Mouse (Mus musculus): ENCODE measurements around the gene Smc3. TPM values are rescaled to one million over a fixed set of nuclear protein-coding genes. Genes with fewer than 3 reads are reported as not detected.

Gene Smc3
- total RNA-seq (2023): 10 to 100 TPM; 40.6 to 41.6 TPM

GRCm38 (mm10) chr19:53599757-53600539, at the start of gene Smc3:
Gene Smc3 (plus strand): TSS chr19:53600398.

GRCm38 (mm10) chr19:53588968-53589367, 11.2 kb upstream of the Smc3 start, which contains the start of gene Nutf2-ps1:
Gene Nutf2-ps1 (minus strand): TSS chr19:53589068.

GRCm38 (mm10) chr19:53676718-53677634, 76.8 kb downstream of the Smc3 start, which contains the start of gene Rbm20:
Gene Rbm20 (plus strand): TSS chr19:53677306.

Other genes with a start within 250 kb of the Smc3 start
- gene Gm10197, start 228.6 kb upstream of the Smc3 start, total RNA-seq (2023): not detected
- gene Smndc1, start 209.8 kb upstream of the Smc3 start, total RNA-seq (2023): 10 to 100 TPM; 76.4 to 82.1 TPM
- 10 to 100 TPM; 50.3 to 74.5 TPM for gene Dusp5, start 71.3 kb upstream of the Smc3 start, total RNA-seq (2023)
- 10 to 100 TPM; 11.3 to 22.9 TPM for gene Nutf2-ps1, start 11.3 kb upstream of the Smc3 start, total RNA-seq (2023)
- gene Rbm20, start 76.9 kb downstream of the Smc3 start, total RNA-seq (2023): under 1 TPM in 1 of 2 experiments, not detected in 1; 0.07 TPM